Mouse (Mus musculus): Measurements from ENCODE around the gene Hoxa3. TPM values are rescaled to one million over a fixed set of nuclear protein-coding genes. Genes with fewer than 3 reads are reported as not detected.
A peak's percentile ranks its signal among the peaks of the same experiment; 100 is the strongest.

Hoxa3 gene
- polyA plus RNA-seq, 1 experiment = 12.8 TPM

DNA sequence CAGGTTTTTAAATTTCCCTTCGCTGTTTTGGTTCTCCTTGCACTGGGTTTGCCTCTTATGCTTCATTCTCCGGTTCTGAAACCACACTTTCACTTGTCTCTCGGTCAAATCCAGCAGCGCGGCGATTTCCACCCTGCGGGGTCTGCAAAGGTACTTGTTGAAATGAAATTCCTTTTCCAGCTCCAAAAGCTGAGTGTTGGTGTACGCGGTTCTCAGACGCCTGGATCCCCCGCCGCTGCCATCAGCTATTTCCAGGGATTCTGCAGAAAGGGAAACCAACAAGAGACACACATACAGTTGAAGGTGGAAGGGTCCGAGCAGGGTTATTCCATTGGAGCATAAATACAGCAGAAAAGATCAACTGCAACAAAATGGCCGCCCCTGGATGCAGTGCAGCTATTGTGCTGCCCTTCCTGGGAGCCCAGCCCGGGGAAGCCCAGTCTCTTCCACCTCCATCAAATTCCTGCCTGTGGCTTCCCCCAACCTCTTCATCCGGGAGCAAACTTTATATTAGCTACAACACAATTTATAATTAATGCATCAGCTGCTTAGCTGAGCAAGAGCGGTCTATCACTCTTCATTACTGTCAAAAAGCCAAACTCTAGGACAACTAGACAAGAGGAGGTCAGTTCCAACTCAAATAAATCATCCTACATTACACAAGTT lies 49.6 kb downstream of the Hoxa3 start:
- peak overlapping the region; percentile 68 for H3K4me3 ChIP-seq (replicated peaks; ENCODE audit: extremely low read depth, low read depth, low read length)
- peak; percentile 49 for DNase-seq
- 11% methylated on average over 17 of the region's 17 CpGs for WGBS
- peaks cover 6% of the 10 kb centered on the region for H3K4me1 ChIP-seq (ENCODE audit: control insufficient read depth, insufficient read depth, low read length)
- no peak for TF ChIP-seq CTCF (IDR thresholded peaks at IDR 0.05; ENCODE audit: insufficient read depth, low read length)
- TF ChIP-seq POLR2A (IDR thresholded peaks at IDR 0.05; ENCODE audit: borderline replicate concordance, extremely low read depth, low read depth, low read length) = no peak

DNA sequence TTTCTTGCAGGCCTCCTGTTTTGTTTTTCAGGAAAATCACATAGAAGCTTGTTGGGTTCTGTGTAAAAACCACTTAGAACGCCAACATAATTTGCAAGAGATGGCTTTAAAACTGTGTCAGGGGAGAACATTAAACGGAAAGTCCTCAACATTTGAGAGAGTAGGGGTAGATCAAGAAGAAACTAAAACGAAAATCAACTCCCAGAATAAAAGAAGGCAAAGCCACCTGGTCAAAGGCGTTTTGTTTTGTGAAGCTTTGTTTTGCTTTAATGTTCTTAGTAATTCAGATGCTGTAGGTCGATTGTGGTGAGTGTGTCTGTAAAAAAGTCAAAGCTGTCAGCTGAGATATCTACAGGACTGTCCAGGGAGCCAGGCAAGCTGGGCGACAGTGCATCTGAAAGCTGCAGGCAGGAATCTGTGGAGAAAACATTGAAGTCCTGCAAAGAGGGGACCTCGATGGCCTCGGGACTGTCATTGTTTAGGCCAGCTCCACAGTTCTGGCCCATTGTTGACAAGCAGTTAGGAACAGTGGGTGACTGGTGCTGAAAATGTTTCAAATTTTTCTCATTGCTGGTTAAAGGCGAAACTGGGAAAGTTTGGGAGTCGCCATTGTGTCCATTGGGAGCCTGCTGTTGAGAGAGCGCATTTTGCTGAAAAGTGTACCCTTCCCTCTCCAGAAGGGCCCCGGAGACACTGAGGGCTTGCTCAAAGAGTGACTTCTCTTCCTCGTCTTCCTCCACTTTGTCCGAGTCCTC lies 50.3 kb downstream of the Hoxa3 start:
- TF ChIP-seq CTCF (IDR thresholded peaks at IDR 0.05; ENCODE audit: insufficient read depth, low read length) = no peak
- no peak for TF ChIP-seq POLR2A (IDR thresholded peaks at IDR 0.05; ENCODE audit: borderline replicate concordance, extremely low read depth, low read depth, low read length)
- 23% methylated on average over 14 of the region's 14 CpGs for WGBS
- DNase-seq = no peak

GRCm38 (mm10) chr6:52162093-52162380 lies 51.1 kb downstream of the Hoxa3 start:
- no peak overlapping the region for H3K4me3 ChIP-seq (replicated peaks; ENCODE audit: extremely low read depth, low read depth, low read length)
- no peak for TF ChIP-seq CTCF (IDR thresholded peaks at IDR 0.05; ENCODE audit: insufficient read depth, low read length)
- TF ChIP-seq POLR2A (IDR thresholded peaks at IDR 0.05; ENCODE audit: borderline replicate concordance, extremely low read depth, low read depth, low read length) = no peak
- WGBS = 15% methylated on average over 1 of the region's 1 CpGs
- DNase-seq = peak; percentile 9
- peaks cover 6% of the 10 kb centered on the region for H3K4me1 ChIP-seq (ENCODE audit: control insufficient read depth, insufficient read depth, low read length)

More for the DNA sequence above, 50.3 kb downstream of the Hoxa3 start:
- peak overlapping the region; percentile 47 for H3K4me3 ChIP-seq (replicated peaks; ENCODE audit: extremely low read depth, low read depth, low read length)
- peaks cover 6% of the 10 kb centered on the region for H3K4me1 ChIP-seq (ENCODE audit: control insufficient read depth, insufficient read depth, low read length)

DNA sequence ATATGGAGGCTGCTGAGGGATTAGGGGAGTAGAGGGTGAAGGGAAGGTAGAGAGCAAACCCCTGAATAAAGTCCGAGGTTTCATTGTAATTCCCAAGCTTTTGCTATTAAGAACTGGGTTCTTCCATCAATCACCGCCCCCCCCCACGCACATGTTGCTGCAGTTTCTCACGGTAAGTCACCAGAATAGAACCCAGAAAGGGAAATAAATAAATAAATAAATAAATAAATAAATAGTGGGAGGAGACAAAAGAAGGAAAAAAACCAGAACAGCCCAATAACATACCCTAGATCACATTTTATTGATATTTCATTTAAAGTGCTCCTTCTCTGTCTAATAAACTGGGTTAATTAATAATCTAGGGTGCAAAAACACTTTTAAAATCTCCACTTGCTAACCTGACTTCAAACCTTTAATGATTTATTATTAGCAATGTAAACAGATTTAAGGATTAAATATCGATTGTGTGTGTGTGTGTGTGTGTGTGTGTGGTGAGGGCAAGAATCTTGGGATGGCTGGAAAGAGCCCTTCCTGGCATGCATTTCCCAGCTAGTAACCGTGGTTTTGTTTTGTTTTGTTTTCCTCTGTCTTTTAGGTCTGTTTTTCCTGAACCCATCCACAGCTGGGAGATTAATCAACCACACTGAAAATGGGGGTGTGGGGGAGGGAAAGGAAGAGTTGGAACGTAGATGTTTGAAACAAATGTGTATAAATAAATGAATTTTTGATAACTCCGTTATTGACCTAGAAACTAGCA lies 51.6 kb downstream of the Hoxa3 start:
- TF ChIP-seq POLR2A (IDR thresholded peaks at IDR 0.05; ENCODE audit: borderline replicate concordance, extremely low read depth, low read depth, low read length) (no peak), CTCF (IDR thresholded peaks at IDR 0.05; ENCODE audit: insufficient read depth, low read length) (no peak)
- DNase-seq = no peak
- peak overlapping the region; percentile 21 for H3K4me3 ChIP-seq (replicated peaks; ENCODE audit: extremely low read depth, low read depth, low read length)
- H3K4me1 ChIP-seq (ENCODE audit: control insufficient read depth, insufficient read depth, low read length) = peaks cover 6% of the 10 kb centered on the region
- WGBS = 19% methylated on average over 8 of the region's 8 CpGs

- WGBS = 9% methylated on average over 30 of the region's 30 CpGs
- TF ChIP-seq POLR2A (IDR thresholded peaks at IDR 0.05; ENCODE audit: borderline replicate concordance, extremely low read depth, low read depth, low read length) (0 out of 2 replicates have a peak, but pooled peaks have one; percentile 11), CTCF (IDR thresholded peaks at IDR 0.05; ENCODE audit: insufficient read depth, low read length) (no peak)
- H3K4me3 ChIP-seq (replicated peaks; ENCODE audit: extremely low read depth, low read depth, low read length) = peak overlapping the region; percentile 21
- peaks cover 3% of the 10 kb centered on the region for H3K4me1 ChIP-seq (ENCODE audit: control insufficient read depth, insufficient read depth, low read length)
- peak; percentile 38 for DNase-seq
Observed at GRCm38 (mm10) chr6:52160511-52161335, 52.4 kb downstream of the Hoxa3 start.

DNA sequence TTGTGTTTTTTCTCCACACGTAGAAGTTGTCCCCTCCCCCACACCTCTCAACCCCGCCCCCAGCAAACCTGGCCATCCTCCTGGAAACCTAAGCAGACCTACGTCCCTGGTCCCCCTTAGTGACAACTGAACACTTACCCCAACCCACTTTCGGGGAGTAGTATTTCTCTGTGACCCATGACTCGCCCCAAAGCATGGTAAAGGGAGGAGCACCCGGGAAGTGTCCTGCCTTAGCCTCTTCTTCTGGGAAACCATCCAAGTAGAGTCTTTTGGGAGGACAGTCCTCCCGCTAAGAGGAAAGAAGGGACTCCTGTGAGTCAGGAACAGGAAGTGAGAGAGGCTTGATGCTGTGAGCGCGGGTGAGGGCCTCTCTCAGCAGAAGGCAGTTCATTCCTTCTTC lies 53.2 kb downstream of the Hoxa3 start:
- 9% methylated on average over 9 of the region's 9 CpGs for WGBS
- TF ChIP-seq POLR2A (IDR thresholded peaks at IDR 0.05; ENCODE audit: borderline replicate concordance, extremely low read depth, low read depth, low read length) (no peak), CTCF (IDR thresholded peaks at IDR 0.05; ENCODE audit: insufficient read depth, low read length) (no peak)
- Histone ChIP-seq H3K4me1 (ENCODE audit: control insufficient read depth, insufficient read depth, low read length) (peaks cover 3% of the 10 kb centered on the region), H3K4me3 (replicated peaks; ENCODE audit: extremely low read depth, low read depth, low read length) (peak overlapping the region; percentile 1)
- peak; percentile 12 for DNase-seq

DNA sequence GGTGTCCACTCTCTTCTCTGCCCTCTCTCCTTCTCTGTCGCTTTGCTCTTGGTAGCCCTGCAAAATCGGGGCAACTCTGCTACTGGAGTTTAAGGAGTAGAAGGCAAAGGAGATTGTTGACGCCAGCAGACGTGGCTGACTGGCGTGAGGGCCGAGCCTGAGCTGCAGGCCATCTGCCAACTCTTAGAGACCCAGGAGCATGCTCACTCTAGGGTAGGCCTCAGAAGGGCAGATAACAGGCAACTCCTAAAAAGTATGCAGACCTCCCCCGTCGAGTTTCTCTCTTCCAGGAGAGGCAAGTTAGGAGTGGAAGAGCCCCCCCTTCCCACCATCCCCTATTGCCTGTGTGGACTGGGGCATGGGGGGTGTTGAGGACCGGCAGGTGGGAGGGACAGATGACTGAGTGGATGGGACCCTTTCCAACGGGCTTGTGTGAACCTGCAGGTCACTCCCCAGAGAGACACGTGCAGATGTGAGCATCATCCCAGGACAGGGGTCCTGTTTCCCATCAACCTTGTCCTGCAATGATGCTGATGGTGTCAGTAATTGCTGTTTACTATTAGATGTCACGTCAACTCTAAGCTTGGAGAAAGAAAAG lies 53.9 kb downstream of the Hoxa3 start:
- peak; percentile 30 for DNase-seq
- TF ChIP-seq CTCF (IDR thresholded peaks at IDR 0.05; ENCODE audit: insufficient read depth, low read length) (no peak), POLR2A (IDR thresholded peaks at IDR 0.05; ENCODE audit: borderline replicate concordance, extremely low read depth, low read depth, low read length) (peak; percentile 45; the same call in 1 of the 2 replicates)
- Histone ChIP-seq H3K4me3 (replicated peaks; ENCODE audit: extremely low read depth, low read depth, low read length) (peak overlapping the region; percentile 91), H3K4me1 (ENCODE audit: control insufficient read depth, insufficient read depth, low read length) (peaks cover 3% of the 10 kb centered on the region; the same call in 1 of the 2 replicates)
- WGBS = 6% methylated on average over 12 of the region's 12 CpGs

- Histone ChIP-seq H3K4me3 (replicated peaks; ENCODE audit: extremely low read depth, low read depth, low read length) (peak within 1 kb of the TSS; percentile 91), H3K4me1 (ENCODE audit: control insufficient read depth, insufficient read depth, low read length) (peaks cover 3% of the 10 kb centered on the region; the same call in 1 of the 2 replicates)
- DNase-seq = peak; percentile 62
- WGBS = under 1% methylated on average over 55 of the region's 55 CpGs
- TF ChIP-seq CTCF (IDR thresholded peaks at IDR 0.05; ENCODE audit: insufficient read depth, low read length) (no peak), POLR2A (IDR thresholded peaks at IDR 0.05; ENCODE audit: borderline replicate concordance, extremely low read depth, low read depth, low read length) (peak; percentile 66; the same call in 1 of the 2 replicates)
Observed at GRCm38 (mm10) chr6:52158276-52159051, 54.7 kb downstream of the Hoxa3 start, which contains the start of gene Hoxa1. TSS of gene Hoxa1 (minus strand) at chr6:52158317.

Measured in lung, adult 2 months (tissue).